Mouse (Mus musculus) lung, postnatal 0 days (tissue): ENCODE measurements around the gene Scaf11. TPM values are rescaled to one million over a fixed set of nuclear protein-coding genes. Genes with fewer than 3 reads are reported as not detected.

ENCODE experiments used
- ATAC-seq: fragments of 200-750 bp; cut with Nextera tagmentation; 2 replicates; pipeline ENCODE4 v1.8.0; 2017; ENCODE audit warnings: moderate library complexity
- DNase-seq: peaks from one replicate; pipeline ENCODE4 v3.0.0-alpha.2; 2016; ENCODE audit warnings: low spot score
- H3K27ac ChIP-seq: fragments of 300-500 bp; sonication (generic); 2 replicates; pipeline ENCODE4 v1.5.1; 2014; ENCODE audit warnings: antibody characterized with exemption, mild to moderate bottlenecking, low read length, mixed read lengths
- H3K27me3 ChIP-seq: fragments of 300-500 bp; sonication (generic); replicated peaks from 2 replicates; pipeline ENCODE4 v1.6.1; 2014; ENCODE audit warnings: low read length, mixed read lengths; ENCODE audit not compliant: insufficient read depth
- H3K36me3 ChIP-seq: fragments of 300-500 bp; sonication (generic); 2 replicates; pipeline ENCODE4 v1.6.1; 2014; ENCODE audit warnings: low read length, mixed read lengths; ENCODE audit not compliant: insufficient read depth
- H3K4me1 ChIP-seq: fragments of 300-500 bp; sonication (generic); 2 replicates; pipeline ENCODE4 v1.6.1; 2014; ENCODE audit warnings: antibody characterized with exemption, low read depth, low read length, mixed read lengths; ENCODE audit not compliant: insufficient read depth
- H3K4me2 ChIP-seq: fragments of 300-500 bp; sonication (generic); replicated peaks from 2 replicates; pipeline ENCODE4 v1.6.1; 2014; ENCODE audit warnings: low read depth, mild to moderate bottlenecking, low read length, moderate library complexity, mixed read lengths
- H3K4me3 ChIP-seq: fragments of 300-500 bp; sonication (generic); 2 replicates; pipeline ENCODE4 v1.5.1; 2014; ENCODE audit warnings: low read depth, low read length
- H3K9ac ChIP-seq: fragments of 300-500 bp; sonication (generic); replicated peaks from 2 replicates; pipeline ENCODE4 v1.6.1; 2014; ENCODE audit warnings: low read depth, mild to moderate bottlenecking
- H3K9me3 ChIP-seq: fragments of 300-500 bp; sonication (generic); 2 replicates; pipeline ENCODE4 v1.6.1; 2016; ENCODE audit warnings: low read length, mixed read lengths
- CTCF ChIP-seq: IDR thresholded peaks from 2 replicates; pipeline ENCODE4 v1.5.1; 2016; ENCODE audit warnings: antibody characterized with exemption, mild to moderate bottlenecking
- EP300 ChIP-seq: IDR thresholded peaks from 2 replicates; pipeline ENCODE4 v1.6.1; 2016; ENCODE audit warnings: antibody characterized with exemption, mild to moderate bottlenecking, control low read depth
- WGBS: fragments of 180-500 bp; shearing (Covaris S2); extraction: QIAGEN DNeasy Blood & Tissue Kit; methylation state at CpG from one replicate; pipeline ENCODE4 v1.1.7; 2014; 5-methylcytosine and 5-hydroxymethylcytosine counted together
- polyA plus RNA-seq: library from polyadenylated mRNA; unstranded; fragments of >200 nt; fragmentation: Nextera tagmentation; extraction: Ambion mirVana; gene quantifications from 2 replicates; pipeline ENCODE4 v1.2.1, GENCODE M21; 2015

Gene Scaf11
- polyA plus RNA-seq, 1 experiment from 2014 or later, result 59.9 TPM

GRCm38 (mm10) chr15:96466362-96466903, 5.8 kb upstream of the Scaf11 start:
- no peaks in the 10 kb centered on the region for H3K4me1 ChIP-seq
- WGBS, result 89% methylated on average over 13 of the region's 13 CpGs
- H3K27me3 ChIP-seq, result no peaks in the 10 kb centered on the region
- ATAC-seq, result no peak
- no peak for DNase-seq
- no peak overlapping the region for H3K4me2 ChIP-seq
- H3K36me3 ChIP-seq, result no peaks in the 10 kb centered on the region
- TF ChIP-seq CTCF, result no peak
- no peak for TF ChIP-seq EP300
- no peak overlapping the region for H3K9ac ChIP-seq
- no peak overlapping the region for H3K27ac ChIP-seq
- H3K9me3 ChIP-seq, result no peaks in the 10 kb centered on the region
- no peak overlapping the region for H3K4me3 ChIP-seq

GRCm38 (mm10) chr15:96465076-96465475, 4.4 kb upstream of the Scaf11 start:
- no peaks in the 10 kb centered on the region for H3K27me3 ChIP-seq
- TF ChIP-seq CTCF (no peak), EP300 (no peak)
- H3K4me2 ChIP-seq, result no peak overlapping the region
- H3K9ac ChIP-seq, result no peak overlapping the region
- H3K9me3 ChIP-seq, result no peaks in the 10 kb centered on the region
- ATAC-seq, result no peak
- no peak for DNase-seq
- H3K4me3 ChIP-seq, result no peak overlapping the region
- H3K4me1 ChIP-seq, result no peaks in the 10 kb centered on the region
- H3K36me3 ChIP-seq, result no peaks in the 10 kb centered on the region
- no peak overlapping the region for H3K27ac ChIP-seq
- 88% methylated on average over 11 of the region's 11 CpGs for WGBS

DNA sequence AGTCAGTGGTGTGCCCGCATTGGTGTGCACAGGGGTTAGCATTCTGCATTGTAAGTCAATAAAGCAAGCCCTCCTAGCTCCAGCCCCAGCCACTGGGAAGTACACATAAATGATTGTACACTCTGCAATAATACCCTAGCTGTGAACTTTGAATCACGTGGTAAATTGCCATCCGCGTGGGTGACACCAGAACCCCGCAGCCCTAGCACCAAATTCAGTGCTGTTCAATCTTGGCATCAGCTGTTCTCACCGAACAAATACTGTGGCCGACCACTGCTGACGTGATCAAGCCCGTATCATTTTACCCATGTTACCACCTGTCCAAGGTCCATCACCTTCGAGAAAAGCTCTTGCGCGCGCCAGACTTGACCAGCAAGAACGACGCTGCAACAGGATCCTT, 3.2 kb upstream of the Scaf11 start:
- TF ChIP-seq CTCF, result no peak
- Histone ChIP-seq H3K27ac (no peak overlapping the region), H3K9me3 (no peaks in the 10 kb centered on the region), H3K4me3 (no peak overlapping the region), H3K4me1 (no peaks in the 10 kb centered on the region), H3K9ac (no peak overlapping the region), H3K27me3 (no peaks in the 10 kb centered on the region), H3K36me3 (no peaks in the 10 kb centered on the region), H3K4me2 (no peak overlapping the region)
- DNase-seq (no peak), ATAC-seq (no peak)
- WGBS, result 98% methylated on average over 15 of the region's 15 CpGs

DNA sequence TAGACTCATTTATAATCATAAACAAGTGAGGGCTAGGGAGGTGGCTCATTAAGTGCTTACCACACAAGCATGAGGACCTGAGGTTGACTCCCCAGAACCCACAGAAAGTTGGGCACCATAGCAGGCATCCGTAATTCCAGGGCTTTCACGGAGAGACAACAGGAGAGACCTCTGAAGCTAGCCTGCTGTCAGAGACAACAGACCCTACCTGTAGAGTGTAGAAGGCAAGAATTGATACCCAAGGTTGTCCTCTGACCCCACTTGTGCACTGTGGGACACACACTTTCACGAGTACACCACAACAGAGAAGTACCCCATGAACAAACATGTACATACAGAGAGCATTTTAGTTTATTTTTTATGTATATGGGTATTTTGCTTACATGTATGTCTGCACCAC, 2.0 kb upstream of the Scaf11 start:
- H3K4me1 ChIP-seq, result no peaks in the 10 kb centered on the region; the same call in 1 of the 2 replicates
- no peak for ATAC-seq
- H3K4me3 ChIP-seq, result no peak overlapping the region
- H3K9me3 ChIP-seq, result no peaks in the 10 kb centered on the region
- no peaks in the 10 kb centered on the region for H3K27me3 ChIP-seq
- WGBS, result 86% methylated on average over 3 of the region's 3 CpGs
- TF ChIP-seq CTCF (no peak), EP300 (no peak)
- no peak overlapping the region for H3K9ac ChIP-seq
- H3K27ac ChIP-seq, result no peak overlapping the region
- no peak for DNase-seq
- no peaks in the 10 kb centered on the region for H3K36me3 ChIP-seq
- H3K4me2 ChIP-seq, result no peak overlapping the region

DNA sequence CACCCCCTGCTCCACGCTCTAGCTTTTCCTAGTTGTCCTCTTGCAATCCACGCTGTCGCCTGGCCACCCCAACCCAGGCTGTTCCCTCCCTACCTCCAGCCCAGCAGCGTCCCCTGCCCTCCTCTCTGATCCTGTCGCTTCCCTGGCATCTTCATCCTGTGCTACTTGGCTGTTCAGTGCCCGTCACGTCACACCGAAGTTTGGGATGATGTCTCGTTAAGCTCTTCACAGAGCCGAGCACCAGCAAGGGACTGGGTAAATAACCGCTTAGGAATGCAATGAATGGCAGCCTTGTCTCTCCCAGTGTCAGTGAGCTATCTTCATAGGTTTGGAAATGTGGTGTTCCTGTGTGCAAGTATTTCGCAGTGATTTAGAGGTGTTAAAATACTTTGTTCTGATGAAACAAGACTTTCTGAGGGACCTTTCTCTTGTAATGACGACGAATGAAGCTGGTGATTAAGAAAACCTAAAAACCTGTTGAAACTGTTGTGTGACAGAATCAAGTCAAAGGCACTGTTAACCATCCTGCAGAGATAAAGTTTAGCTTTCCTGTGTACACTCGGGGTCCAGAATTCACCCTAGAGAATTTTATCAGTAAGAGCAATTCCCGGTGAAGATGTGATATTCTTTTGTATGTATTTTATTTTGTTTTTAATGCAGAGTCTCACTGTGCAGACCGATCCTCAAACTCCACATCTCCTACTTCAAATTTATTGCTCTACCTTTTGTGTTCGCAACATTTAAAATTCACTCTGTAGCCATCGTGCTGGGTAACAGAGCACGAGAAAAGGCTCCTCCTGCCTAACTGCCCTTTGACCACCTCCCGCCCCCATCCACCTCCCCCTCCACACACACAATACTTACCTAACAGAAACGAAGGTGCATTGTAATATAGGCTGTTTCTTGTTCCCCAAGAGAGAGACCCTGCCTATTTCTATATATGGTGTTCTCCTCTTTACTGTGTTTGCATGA, 1.2 kb upstream of the Scaf11 start:
- H3K4me3 ChIP-seq, result peak overlapping the region; percentile 94
- DNase-seq, result peak; percentile 59
- peak overlapping the region; percentile 95 for H3K27ac ChIP-seq
- peak overlapping the region; percentile 83 for H3K4me2 ChIP-seq
- H3K27me3 ChIP-seq, result no peaks in the 10 kb centered on the region
- 10% methylated on average over 22 of the region's 22 CpGs for WGBS
- peak; percentile 4 for ATAC-seq
- peak overlapping the region; percentile 63 for H3K9ac ChIP-seq
- no peaks in the 10 kb centered on the region for H3K9me3 ChIP-seq
- TF ChIP-seq EP300 (no peak), CTCF (peak; percentile 48)
- no peaks in the 10 kb centered on the region for H3K36me3 ChIP-seq
- no peaks in the 10 kb centered on the region; the same call in 1 of the 2 replicates for H3K4me1 ChIP-seq

DNA sequence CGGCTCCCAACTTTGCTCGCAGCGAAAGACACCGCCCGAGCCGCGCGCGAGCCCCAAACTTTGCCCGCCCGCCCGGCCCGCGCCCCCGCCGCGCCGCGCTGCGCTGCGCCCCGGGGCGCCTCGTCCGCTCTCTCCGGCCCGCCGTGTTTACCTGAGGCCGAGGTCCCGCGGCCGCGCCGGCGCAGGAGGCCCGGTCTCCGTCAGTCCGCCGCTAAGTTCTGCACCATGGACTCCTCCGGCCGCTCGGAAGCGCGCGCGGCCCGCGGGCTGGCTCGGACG, 253 bp downstream of the Scaf11 start:
- no peak for DNase-seq
- peak overlapping the region; percentile 64 for H3K4me2 ChIP-seq
- peak overlapping the region; percentile 100 for H3K27ac ChIP-seq
- no peaks in the 10 kb centered on the region for H3K27me3 ChIP-seq
- under 1% methylated on average over 19 of the region's 50 CpGs for WGBS
- no peaks in the 10 kb centered on the region for H3K36me3 ChIP-seq
- peak overlapping the region; percentile 96 for H3K9ac ChIP-seq
- TF ChIP-seq CTCF (no peak), EP300 (no peak)
- no peaks in the 10 kb centered on the region for H3K9me3 ChIP-seq
- H3K4me1 ChIP-seq, result peaks cover 6% of the 10 kb centered on the region; the same call in 1 of the 2 replicates
- ATAC-seq, result no peak
- H3K4me3 ChIP-seq, result peak overlapping the region; percentile 94
